Mouse (Mus musculus) kidney, postnatal 25 days (tissue): Measurements from ENCODE around the gene Eif3m.
A peak's percentile ranks its signal among the peaks of the same experiment; 100 is the strongest.
"Not testable (repeated sequence)": the region's sequence is repeated elsewhere in the genome, so short reads cannot be mapped to it uniquely, and the experiment has no call there.

Experiments used
- DNase-seq, 2 experiments: peaks; one replicate each; pipeline ENCODE4 v3.0.0; 2021; ENCODE audit warnings: mixed read lengths in 2 of 2

Eif3m gene

GRCm38 (mm10) chr2:105016967-105017287 lies at the start of gene Eif3m:
Gene Eif3m, minus strand, starts transcription at chr2:105017080.
- DNase-seq: peak; percentile 97

- no peak for DNase-seq
Observed at GRCm38 (mm10) chr2:105062741-105063372, 46.0 kb upstream of the Eif3m start.

DNA sequence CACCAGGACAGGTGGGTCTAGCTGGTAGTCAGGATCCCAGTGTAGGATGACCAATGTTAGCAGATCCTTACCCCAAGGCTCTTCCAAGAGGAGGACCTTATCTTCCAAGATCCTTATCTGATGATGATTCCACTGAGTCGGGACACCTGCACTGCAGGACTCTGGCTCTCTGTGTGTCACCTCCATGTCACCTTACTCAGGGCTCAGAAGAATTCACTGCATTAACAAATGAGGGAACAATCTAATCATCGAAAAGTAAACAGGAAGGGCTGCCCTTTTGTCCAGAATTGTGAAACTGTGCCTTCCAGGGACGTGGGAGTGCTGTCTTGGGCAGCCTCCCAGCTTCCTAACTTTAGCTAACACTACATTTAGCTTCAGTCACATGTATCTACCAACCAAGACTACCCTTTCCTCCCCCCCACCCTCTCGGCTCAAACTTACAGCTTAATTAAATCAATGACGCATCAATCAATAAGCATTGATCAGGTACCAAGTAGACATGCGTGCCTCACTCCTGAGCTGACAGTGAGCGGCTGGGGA lies 41.8 kb upstream of the Eif3m start:
- peak in 1 of 2 experiments; percentile 22 for DNase-seq

GRCm38 (mm10) chr2:105055529-105055928 lies 38.6 kb upstream of the Eif3m start:
- no peak for DNase-seq

DNA sequence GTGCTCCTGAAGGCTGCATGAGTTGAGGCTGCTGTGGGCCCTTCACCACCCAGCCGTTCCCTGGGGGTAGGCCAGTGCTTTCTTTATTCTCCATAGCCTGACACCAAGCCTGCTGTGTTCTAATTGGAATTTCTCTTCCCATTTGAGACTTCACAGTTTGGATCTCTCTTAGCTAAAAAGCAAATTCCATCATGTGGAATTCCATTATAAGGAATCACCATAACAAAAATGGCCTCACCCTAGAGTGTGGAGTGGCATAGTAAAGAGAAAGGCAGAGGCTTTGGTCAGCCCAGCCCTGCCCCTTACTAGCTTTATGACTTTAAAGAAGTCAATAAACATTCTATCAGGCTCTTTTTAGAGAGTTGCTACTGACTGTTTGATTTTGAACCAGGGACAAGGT lies 31.4 kb upstream of the Eif3m start:
- no peak for DNase-seq

GRCm38 (mm10) chr2:105043152-105043551 lies 26.3 kb upstream of the Eif3m start:
- DNase-seq: no peak

- peak; percentile 19 to 45 for DNase-seq
Observed at GRCm38 (mm10) chr2:105040859-105041258, 24.0 kb upstream of the Eif3m start.

DNA sequence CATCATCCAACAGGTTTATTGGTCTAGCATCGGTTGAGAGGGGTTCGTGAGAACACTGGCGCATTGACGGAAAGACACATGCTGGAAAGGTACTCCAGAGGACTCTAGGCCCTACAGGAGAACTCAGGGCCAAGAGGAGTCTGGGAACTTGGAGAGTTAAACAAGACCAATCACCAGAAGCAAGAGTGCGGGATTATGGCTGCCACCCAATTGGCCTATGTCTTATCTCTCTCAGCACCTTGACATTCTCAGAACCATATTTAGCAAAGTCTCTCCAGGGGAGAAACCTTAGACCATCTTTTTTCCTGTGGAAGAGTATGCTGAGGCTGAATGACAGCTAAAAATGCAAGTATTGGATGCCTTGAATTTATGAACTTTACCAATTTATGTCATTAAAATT lies 22.0 kb upstream of the Eif3m start:
- no peak for DNase-seq

- no peak for DNase-seq
Observed at GRCm38 (mm10) chr2:105037956-105038569, 21.2 kb upstream of the Eif3m start.

DNA sequence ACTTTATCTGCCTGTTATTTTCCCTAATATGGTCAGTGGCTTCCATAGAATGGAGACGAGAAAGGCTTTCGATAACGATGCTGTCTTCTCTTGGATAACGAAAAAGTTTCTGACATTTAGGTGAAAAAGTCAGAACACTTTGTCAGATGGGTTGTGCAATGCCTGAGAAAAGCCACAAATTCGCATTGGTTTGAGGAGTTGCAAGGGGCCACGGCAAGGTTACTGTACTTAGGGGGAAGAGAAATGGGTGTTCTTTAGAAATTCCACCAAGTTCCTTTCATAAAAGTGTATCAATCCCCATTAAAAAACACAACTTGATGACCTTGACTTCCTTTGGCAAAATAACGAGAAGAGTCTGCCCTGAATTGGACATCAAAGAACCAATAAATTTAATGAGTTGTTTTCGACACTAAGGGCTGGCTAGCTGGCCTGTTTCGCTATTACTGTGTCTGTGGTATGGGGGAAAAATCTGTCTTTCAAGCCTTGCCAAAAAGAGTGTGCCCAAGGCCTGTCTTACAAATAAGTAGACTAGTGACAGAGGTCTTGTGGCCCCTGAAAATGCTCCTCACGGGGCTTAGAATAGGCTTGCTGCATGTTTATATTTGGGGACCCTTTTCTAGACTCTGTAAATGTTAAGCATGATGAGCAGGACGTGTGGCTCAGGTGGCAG lies 19.7 kb upstream of the Eif3m start:
- DNase-seq: no peak

GRCm38 (mm10) chr2:105035985-105036384 lies 19.1 kb upstream of the Eif3m start:
- DNase-seq: no peak

DNA sequence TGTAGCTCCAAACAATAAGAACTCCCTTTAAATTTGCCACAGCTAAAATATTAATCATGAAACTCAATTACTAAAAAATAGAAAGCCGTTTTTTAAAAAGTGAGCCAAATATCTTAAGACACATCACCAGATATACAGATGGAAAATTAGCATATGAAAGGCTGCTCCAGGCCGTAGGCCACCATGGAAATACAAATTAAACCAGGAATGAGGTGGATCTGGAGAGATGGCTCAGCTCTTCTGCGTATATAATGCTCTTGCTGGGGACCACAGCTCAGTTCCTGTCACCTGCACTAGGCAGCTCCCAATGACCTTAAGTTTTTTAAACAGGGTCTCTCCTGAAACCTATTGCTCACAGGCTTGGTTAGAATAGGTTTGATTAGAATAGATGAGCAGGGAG lies 17.2 kb upstream of the Eif3m start:
- DNase-seq: no peak

DNA sequence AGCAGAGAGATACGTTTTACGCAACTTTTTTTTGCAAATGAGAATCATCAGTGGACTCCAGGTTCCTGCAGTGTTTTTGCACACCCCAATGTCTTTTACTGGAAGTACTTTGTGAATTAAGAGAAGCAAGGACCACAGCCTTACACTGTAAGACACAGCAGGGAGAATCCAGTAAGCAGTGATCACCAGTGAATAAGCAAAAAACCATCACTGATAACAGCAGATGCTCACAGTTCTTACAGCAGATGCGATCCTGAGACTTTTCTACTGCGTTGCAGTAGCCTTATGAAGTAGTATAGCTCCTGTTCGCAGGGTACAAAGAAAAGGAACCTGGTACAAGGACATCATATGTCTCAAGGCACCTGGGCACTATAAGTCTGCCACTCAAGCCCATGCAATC lies 13.6 kb upstream of the Eif3m start:
- no peak for DNase-seq

- DNase-seq: no peak
Observed at GRCm38 (mm10) chr2:105028806-105029205, 11.9 kb upstream of the Eif3m start.

DNA sequence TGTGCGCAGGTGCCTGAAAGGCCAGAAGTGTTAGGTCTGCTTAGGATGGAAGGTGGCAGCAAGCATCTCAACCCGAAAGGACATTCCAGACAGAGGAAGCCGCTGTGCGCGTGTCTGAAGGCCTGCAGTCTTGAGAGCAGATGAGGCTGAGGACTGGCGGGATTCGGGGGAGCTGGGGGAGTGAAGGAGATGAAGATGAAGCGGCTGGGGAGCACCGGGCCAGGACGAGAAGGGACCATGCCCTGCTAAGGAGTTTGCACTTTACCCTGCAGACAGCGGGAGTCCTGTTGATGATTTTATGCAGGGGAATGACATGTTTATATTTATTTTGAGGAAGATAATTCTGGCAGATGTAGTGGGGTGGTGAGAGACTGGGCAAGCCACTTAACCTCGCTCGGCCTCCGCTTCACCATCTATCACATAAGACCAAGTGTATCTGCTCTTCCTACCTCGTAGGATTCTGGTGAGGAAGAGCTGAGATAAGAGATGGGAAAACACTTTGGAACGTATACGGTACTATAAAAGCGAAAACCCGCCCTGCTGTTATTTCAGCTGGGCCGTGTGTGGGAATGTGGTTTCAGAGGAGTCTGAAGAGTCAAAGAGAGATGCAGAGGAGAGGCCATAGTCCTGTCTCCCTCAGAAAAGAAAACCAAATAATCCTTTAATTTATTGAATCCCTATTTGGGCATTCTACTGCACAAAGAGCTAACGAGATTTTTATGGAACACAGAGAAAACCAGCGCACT lies 10.2 kb upstream of the Eif3m start:
- DNase-seq: no peak

DNA sequence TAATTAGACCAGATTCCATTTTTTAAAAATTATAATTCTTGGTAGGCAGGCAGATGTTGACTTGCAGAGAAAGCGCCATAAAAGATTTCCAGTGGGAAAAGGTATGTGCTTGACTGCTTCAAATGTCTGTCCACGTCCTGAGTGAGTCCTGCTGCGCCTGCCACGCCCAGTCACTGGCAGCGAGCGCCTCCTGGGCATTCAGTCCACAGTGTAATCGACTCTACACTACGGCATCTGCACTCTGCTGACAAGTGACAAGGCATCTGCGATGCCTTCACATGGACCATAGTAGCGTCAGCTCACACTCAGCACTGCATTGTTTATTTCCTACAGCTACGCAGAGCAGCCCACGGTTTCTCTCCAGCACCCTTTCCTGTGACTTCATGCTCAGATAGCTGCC lies 8.7 kb upstream of the Eif3m start:
- not testable (repeated sequence) for DNase-seq

- DNase-seq: no peak
Observed at GRCm38 (mm10) chr2:105023815-105024214, 6.9 kb upstream of the Eif3m start.

GRCm38 (mm10) chr2:105023031-105023615 lies 6.2 kb upstream of the Eif3m start:
- DNase-seq: no peak

GRCm38 (mm10) chr2:105021836-105022235 lies 5.0 kb upstream of the Eif3m start:
- DNase-seq: no peak

DNA sequence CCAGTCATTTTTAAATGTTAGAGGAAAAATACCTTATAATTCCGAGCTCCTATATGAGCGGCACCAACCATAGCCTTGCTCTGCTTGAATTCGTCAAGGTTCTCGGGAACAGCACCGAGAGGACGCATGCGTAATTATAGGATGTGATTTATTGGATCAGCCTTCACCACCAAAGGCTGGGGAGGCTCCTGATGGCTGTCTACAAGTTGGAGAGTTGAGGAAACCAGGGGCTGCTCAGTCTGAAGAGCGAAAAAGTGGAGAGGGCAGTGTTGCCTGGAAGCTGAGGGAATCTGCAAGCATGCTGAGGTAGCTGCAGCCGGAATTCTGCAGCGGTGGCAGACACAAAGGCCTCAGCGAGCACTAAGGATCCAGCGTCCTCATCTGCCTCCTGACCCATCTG lies 4.4 kb upstream of the Eif3m start:
- no peak for DNase-seq

GRCm38 (mm10) chr2:105019457-105019856 lies 2.6 kb upstream of the Eif3m start:
- DNase-seq: no peak

- no peak for DNase-seq
Observed at GRCm38 (mm10) chr2:105017802-105018201, 922 bp upstream of the Eif3m start.
